Mouse (Mus musculus): Measurements from ENCODE around the gene Plce1.
"Not testable (repeated sequence)": the region's sequence is repeated elsewhere in the genome, so short reads cannot be mapped to it uniquely, and the experiment has no call there.

The Plce1 gene

DNA sequence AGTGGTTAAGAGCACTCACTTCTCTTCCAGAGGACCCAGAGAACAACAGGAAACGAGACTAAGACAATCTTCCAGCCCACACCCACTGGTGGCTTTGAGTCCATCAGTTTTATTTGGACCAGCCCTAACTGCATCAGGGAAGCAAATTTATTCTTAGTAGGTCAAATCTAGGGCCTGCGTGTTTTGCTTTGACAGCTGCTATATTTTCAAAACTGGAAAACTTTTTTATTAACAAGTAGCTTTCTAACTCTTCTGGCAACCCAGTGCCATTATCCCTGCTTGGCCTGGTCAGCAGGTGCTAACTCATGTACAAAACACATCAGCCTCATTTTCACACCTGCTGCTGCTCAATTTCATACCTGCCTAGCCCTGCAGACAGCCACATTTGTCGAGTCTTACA lies 151.3 kb downstream of the Plce1 start:
- DNase-seq (ENCODE audit: low read depth, low spot score) = no peak

- peak; percentile 48 for DNase-seq (ENCODE audit: low read depth, low spot score)
Observed at GRCm38 (mm10) chr19:38633306-38633705, 152.4 kb downstream of the Plce1 start.

GRCm38 (mm10) chr19:38639050-38639449 lies 158.1 kb downstream of the Plce1 start:
- DNase-seq (ENCODE audit: low read depth, low spot score) = no peak

DNA sequence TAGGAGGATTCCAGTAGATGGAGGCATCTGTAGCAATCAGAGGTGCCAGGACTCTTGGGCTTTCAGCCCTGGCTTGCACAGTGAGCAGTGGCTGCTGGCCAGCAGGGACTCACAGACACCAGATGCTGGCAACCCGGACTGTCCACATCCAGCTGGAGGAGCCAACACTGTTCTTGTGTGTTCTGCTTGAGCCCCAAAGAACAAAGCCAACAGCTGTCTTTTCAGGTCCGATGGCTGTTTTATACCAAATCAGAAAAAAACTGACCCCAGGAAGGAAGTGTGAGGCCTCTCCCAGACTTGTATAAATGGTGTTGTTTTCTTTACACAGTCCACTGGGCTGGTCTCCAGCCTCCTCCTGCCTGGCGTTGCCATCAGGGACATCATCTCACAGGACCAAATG lies 158.9 kb downstream of the Plce1 start:
- no peak for DNase-seq (ENCODE audit: low read depth, low spot score)

DNA sequence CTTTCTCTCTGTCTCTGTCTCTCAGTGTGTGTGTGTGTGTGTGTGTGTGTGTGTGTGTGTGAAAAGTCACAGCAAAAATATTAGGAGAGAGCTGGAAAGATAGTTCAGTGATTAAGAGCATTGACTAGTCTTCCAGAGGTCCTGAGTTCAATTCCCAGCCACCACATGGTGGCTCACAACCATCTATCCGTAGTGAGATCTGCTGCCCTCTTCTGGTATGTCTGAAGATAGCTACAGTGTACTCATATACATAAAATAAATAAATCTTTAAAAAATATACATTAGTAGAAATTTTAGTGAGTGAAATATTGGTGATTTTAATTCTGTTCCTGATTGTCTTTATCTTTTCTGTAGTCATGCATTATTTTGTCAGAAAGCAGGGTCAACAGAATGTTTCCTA lies 161.6 kb downstream of the Plce1 start:
- DNase-seq (ENCODE audit: low read depth, low spot score) = not testable (repeated sequence)

DNA sequence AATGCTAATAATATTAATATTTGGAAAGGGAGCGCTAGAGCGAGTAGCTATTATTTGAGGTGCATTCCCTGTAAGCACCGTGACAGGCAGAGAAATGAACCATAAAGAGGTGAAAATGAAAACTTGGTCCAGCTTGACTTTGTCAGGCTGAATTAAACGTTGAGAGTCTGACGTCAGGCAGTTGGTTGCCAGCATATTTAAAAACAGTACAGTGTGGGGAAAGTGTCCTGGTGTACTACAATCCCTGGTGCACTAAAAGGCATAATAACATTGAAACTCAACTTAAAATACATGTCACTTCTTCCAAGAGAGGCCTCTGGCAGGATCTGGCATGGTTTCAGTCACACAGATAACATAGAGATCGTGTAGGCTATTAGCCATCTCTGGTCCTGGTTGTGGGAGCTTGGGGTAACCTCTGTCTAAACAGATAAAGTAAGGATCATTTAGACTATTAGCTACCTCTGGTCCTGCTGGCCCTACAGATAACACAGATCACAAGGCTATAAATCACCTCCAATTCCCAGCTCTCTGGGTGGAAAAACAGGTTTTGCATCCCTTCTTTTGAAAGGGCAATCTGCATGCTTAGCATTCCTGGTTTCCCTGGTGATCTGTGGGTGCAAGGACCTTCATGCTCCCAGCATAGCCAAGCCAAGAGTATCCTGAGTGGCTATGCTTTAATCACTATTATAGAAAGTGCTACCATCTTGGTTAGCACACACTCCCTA lies 164.1 kb downstream of the Plce1 start:
- DNase-seq (ENCODE audit: low read depth, low spot score) = peak; percentile 59

DNA sequence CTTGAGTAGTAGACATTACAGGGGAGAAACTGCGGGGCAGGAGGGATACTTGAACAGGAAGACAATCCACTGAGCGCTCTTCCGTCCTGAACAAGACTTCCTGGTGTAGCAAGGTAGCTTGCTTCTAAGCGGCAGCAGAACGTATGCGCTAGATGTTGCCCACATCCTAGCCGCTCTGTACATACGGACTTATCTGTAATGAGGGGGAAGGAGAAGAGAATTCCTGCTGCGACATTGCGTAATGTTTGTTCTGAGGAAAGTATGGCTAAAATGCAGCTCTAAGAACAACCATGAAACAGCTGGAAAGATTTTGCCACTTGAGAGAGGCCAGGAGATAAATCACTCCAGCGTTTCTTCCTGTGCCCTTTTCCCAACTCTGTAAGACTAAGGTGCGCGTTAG lies 177.1 kb downstream of the Plce1 start:
- peak; percentile 30 for DNase-seq (ENCODE audit: low read depth, low spot score)

- DNase-seq (ENCODE audit: low read depth, low spot score) = no peak
Observed at GRCm38 (mm10) chr19:38665398-38665797, 184.5 kb downstream of the Plce1 start.

DNA sequence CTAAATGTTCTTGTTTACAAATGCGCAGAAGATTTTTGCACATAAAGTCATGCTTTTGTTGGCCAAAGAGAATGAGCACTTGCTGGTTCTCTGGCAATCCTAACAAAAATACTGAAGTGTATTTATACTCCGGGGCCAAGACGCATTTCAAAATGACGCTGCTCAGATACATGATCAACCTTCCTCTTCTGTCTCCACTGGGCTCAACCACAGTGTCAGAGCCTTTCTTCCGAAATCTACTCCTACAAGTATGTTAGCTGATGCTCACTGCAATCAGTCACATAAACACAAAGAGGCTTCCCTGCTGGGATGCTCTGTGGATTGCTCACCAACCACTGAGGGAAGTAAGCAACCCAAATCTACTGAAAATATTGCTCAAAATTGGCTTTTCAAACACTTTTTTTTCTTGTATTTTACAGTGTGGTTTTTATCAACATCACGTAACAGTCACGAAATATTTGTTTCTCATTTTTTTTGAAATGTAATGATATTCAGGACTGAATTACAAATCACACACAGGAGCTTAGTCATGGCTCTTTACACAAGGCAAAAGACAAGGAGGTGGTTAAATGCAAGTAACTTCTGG lies 191.2 kb downstream of the Plce1 start:
- no peak for DNase-seq (ENCODE audit: low read depth, low spot score)

DNA sequence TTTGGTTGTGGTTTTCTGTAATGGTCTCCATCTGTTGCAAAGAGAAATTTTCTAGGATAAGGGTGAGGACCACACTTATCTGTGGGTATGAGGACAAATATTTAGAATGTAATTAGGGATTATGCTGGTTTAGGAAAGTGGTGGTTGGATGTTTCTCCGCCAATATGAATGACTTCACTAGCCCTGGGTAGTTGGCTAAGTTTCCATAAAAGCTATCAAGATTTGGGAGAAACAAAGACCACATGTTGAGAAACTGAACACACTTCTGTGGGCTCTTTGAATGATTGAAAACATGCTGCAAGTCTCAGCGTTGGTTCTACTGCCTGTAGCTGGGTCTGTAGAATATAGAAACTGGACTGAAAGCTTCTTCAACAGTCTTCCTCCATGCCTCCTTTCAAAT lies 193.0 kb downstream of the Plce1 start:
- no peak for DNase-seq (ENCODE audit: low read depth, low spot score)

- DNase-seq (ENCODE audit: low read depth, low spot score) = no peak
Observed at GRCm38 (mm10) chr19:38678655-38679054, 197.7 kb downstream of the Plce1 start.

DNA sequence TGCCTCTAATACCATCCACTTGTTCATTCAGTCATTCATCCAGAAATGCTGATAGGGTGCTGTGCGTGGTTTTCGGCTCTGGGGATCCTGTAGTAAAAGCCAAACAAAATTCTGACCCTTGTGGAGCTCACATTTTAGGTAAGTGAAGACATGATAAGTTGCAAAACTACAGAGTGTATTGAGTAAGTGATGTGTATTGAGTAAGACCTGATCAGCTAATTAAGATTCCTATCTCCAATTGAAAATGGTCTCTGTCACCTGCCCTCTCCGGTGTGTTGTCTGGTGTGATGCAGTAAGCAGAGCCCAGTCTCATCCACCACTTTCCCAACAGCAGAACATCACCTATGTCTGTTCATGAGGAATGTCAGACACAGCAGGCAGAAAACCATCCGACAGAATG lies 198.6 kb downstream of the Plce1 start:
- DNase-seq (ENCODE audit: low read depth, low spot score) = no peak

- DNase-seq (ENCODE audit: low read depth, low spot score) = no peak
Observed at GRCm38 (mm10) chr19:38687326-38687725, 206.4 kb downstream of the Plce1 start.

- no peak for DNase-seq (ENCODE audit: low read depth, low spot score)
Observed at GRCm38 (mm10) chr19:38688741-38689507, 208.0 kb downstream of the Plce1 start.

DNA sequence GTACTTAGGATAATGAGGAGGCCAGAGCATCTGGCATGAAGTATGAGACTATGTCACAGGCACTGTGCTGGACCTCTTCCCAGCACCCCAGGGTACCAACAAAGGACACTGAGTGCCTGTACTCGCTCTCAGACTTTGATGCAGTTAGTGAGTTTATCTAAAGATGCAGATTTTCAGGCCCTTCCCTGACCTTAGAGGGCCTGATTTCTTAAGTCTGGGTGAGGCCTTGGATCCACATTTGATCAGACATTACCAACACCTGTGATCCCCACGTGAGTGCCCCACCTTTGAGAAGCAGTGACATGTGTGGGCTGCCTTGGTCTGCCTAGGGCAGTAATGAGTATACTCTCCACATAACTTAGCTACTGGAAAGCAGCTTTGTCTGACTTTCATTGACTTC lies 209.4 kb downstream of the Plce1 start:
- DNase-seq (ENCODE audit: low read depth, low spot score) = no peak

DNA sequence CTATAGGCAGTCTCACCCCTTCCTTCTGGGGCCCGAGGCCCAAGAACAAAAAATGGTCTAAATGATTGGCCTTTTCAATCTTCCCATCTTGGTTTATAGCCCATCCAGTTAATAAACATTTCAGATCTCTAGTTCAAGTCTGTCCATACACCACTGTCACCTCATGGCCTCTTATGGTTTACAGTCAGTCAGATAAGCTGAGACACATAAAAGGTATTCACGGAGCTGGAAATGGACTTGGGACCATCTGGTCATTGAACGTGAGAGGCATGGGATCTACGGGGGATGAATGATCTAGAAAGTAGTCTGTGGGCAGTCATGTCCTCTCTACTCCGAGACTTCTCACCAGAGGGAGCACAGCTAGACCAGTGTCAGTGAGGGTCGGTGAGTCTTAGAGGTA lies 210.6 kb downstream of the Plce1 start:
- DNase-seq (ENCODE audit: low read depth, low spot score) = no peak

DNA sequence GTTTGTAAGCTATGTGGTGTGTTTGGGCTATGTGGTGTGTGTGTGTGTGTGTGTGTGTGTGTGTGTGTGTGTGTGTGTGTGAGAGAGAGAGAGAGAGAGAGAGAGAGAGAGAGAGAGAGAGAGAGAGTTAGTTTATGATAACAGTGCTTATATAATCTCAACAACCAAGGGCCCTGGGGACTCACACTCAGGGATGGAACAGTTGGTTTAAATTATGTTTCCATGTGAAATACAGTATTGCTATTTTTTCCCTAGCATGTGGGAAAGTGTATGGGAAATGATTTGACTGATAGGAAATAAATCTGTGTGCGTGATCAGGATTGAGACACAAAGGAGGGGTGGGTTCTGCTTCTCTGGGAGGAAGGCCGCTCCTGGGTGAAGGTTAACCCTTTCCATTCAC lies 212.4 kb downstream of the Plce1 start:
- no peak for DNase-seq (ENCODE audit: low read depth, low spot score)

DNA sequence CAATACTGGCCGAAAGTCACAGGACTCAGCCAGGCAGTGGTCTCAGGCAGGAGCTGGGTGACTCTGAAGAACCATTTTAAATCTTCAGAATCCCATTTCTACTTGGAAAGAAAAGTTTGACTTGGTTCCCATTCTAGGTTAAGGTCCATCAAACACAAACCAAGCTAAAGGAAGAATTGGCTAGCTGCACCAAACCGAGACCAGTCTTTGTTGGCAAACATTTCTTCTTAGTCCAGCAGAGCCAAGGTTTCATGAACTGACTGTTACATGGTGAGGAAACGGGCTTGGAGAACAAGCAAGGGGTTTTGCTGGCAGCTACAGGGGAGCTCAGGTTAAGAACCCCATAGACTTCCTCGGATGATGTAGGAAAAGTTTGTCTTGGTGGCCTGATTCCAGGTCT lies 212.9 kb downstream of the Plce1 start:
- DNase-seq (ENCODE audit: low read depth, low spot score) = no peak

DNA sequence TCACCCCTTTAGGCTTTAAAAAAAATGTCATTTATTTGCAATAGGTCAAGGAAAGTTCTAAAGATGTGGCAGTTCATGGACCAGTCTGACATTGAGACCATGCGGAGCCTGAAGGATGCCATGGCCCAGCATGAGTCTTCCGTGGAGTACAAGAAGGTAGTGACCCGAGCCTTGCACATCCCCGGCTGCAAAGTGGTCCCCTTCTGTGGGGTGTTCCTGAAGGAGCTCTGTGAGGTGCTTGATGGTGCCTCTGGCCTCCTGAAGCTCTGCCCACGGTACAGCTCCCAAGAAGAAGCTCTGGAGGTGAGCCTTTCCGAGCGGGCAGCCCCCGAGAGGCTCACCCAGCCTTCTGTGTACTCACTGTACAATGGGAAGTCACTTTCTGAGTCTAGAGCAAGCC lies 220.9 kb downstream of the Plce1 start:
- no peak for DNase-seq (ENCODE audit: low read depth, low spot score)

DNA sequence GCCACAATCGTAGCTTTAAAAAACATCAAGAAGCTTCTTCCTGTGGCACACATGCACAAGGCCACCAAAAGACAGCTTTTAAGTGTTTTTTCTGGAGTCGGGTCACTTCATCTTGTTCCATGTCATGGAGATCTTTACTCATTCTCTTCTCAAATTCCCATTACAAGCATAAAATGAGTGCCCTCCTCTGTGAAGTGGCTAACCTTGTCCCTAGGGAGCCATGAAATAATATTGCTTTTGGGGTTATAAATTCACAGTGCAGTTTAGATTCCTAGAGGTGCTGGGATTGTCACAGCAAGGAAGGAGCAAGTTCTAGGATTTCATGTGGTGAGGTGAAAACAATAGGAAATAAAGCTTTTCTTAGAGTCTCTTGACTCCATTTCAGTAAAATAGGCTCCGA lies 223.8 kb downstream of the Plce1 start:
- DNase-seq (ENCODE audit: low read depth, low spot score) = peak; percentile 71

GRCm38 (mm10) chr19:38705244-38705643 lies 224.3 kb downstream of the Plce1 start:
- DNase-seq (ENCODE audit: low read depth, low spot score) = no peak

DNA sequence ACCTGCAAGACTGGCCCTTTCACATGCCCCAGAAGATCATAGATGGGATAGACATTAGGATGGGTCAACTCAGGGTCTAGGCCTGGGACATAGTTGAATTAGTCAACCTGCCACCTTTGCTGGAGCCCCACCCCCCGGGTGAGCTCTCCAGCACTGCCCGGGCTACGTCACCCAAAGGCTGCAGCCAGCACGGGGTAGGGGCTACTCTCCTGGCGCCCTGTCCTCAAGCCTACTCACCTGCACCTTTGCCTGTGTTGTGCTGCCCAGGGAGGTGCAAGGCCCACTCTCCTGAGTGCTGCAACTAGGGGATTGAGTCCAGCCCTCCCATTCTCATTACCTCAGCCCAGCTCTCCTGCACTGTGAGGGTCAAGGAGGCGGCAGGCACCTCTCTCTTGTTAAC lies 225.5 kb downstream of the Plce1 start:
- DNase-seq (ENCODE audit: low read depth, low spot score) = no peak

DNA sequence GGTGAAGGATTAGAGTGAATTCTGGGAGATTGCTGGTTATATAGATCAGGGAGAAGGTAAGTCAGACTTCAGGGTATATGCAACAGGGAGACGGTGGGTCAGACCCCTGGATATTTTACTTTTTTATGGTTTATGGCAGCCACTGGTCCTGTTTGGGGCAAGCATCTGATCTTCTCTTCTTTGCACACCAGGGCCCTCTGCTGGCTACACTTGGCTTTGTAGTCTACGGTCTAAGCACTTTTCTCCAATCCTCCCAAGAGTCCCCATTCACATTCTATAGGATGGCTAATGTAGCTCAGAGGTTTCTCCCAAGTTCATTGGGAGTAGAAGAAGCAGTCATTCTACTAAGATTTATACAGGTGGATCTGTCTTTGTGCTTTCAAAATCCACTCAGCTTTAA lies 228.5 kb downstream of the Plce1 start:
- DNase-seq (ENCODE audit: low read depth, low spot score) = no peak

Data from mesoderm, embryonic 11.5 days (tissue).